Mouse (Mus musculus): ENCODE results near the gene Hist2h2ab. TPM values are rescaled to one million over a fixed set of nuclear protein-coding genes. Genes with fewer than 3 reads are reported as not detected.
"Not testable (repeated sequence)": the region's sequence is repeated elsewhere in the genome, so short reads cannot be mapped to it uniquely, and the experiment has no call there.

The Hist2h2ab gene
- polyA plus RNA-seq, 1 experiment: 2.7 TPM

DNA sequence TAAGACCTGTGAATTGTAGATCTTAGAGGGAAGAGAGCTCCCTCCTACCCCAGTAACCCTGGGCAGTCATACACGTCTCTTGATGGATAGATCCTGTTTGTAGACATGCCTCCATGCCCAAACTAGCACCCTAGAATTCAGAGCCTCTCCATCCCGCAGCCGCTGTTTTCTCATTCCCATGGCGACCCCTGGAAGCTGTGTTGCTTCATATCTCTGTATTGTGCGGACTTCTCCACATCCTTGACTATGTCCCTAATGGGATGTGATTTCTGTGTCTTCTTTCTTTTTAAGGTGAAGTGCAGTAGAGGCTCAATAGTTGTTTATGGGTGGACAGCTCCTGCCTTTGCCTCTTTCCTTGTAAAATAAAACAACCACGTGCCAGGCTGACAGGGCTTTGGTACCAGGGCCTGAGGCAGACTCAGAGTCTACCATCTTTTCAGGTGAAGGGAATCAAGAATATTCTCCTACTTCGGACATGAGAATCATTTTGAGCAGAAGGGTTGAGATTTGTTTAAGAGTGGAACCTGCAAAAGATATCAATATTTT, 44.8 kb downstream of the Hist2h2ab start:
- TF ChIP-seq CTCF (IDR thresholded peaks at IDR 0.05; ENCODE audit: extremely low read depth, insufficient read depth, low read length) (no peak), POLR2A (IDR thresholded peaks at IDR 0.05; ENCODE audit: extremely low read depth, insufficient read depth, low read length) (no peak)
- H3K4me3 ChIP-seq (ENCODE audit: insufficient read depth, low read length): no peak overlapping the region
- peak overlapping the region; percentile 85 for H3K27ac ChIP-seq (ENCODE audit: insufficient read depth, low read length)
- peaks cover 3% of the 10 kb centered on the region; the same call in 1 of the 2 replicates for H3K4me1 ChIP-seq (ENCODE audit: control insufficient read depth, insufficient read depth, low read length)

- Histone ChIP-seq H3K4me3 (ENCODE audit: insufficient read depth, low read length) (no peak overlapping the region), H3K4me1 (ENCODE audit: control insufficient read depth, insufficient read depth, low read length) (peaks cover 3% of the 10 kb centered on the region; the same call in 1 of the 2 replicates), H3K27ac (ENCODE audit: insufficient read depth, low read length) (no peak overlapping the region)
- TF ChIP-seq CTCF (IDR thresholded peaks at IDR 0.05; ENCODE audit: extremely low read depth, insufficient read depth, low read length) (no peak), POLR2A (IDR thresholded peaks at IDR 0.05; ENCODE audit: extremely low read depth, insufficient read depth, low read length) (no peak)
Observed at GRCm38 (mm10) chr3:96266132-96266710, 46.6 kb downstream of the Hist2h2ab start.

- no peak overlapping the region; the same call in 1 of the 2 replicates for H3K4me3 ChIP-seq (ENCODE audit: insufficient read depth, low read length)
- H3K27ac ChIP-seq (ENCODE audit: insufficient read depth, low read length): no peak overlapping the region
- TF ChIP-seq POLR2A (IDR thresholded peaks at IDR 0.05; ENCODE audit: extremely low read depth, insufficient read depth, low read length) (no peak), CTCF (IDR thresholded peaks at IDR 0.05; ENCODE audit: extremely low read depth, insufficient read depth, low read length) (no peak)
- peaks cover 3% of the 10 kb centered on the region; the same call in 1 of the 2 replicates for H3K4me1 ChIP-seq (ENCODE audit: control insufficient read depth, insufficient read depth, low read length)
Observed at GRCm38 (mm10) chr3:96267541-96267940, 47.9 kb downstream of the Hist2h2ab start.

DNA sequence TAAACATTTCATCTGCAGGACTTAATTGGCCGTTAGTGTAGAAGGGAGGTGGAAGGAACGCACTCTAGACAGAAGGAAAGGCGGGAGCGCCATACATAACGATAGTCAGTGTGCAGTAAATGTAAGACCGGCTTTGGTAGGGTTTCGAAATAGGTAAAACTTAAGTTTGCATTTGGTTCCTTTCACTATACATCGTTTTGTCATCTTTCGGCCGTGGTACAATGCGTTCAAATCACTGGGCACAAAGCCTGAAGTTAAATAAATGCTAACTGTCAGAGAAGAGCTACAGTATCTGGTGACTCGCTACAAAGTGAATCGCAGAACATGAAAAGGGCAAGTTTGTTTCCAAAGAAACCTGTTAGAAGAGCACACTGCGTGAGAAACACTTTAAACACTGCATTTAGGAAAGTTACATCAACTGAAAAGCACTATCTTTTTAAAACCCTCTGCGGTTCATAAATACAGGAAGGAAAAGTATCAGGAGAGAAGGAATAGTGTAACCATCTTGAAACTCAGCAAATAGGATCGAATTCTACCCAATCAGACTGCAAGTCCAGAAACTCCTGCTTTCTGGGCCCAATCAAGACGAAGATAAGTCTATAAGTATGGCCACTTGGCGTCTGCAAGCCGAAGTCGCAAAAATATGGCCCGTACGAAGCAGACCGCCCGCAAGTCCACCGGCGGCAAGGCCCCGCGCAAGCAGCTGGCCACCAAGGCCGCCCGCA, 48.5 kb downstream of the Hist2h2ab start, which contains the start of gene Hist2h3b:
Gene Hist2h3b, plus strand, starts transcription at position 604 of the 725 bp plus-strand sequence.
- H3K27ac ChIP-seq (ENCODE audit: insufficient read depth, low read length): peak within 1 kb of the TSS; percentile 95

DNA sequence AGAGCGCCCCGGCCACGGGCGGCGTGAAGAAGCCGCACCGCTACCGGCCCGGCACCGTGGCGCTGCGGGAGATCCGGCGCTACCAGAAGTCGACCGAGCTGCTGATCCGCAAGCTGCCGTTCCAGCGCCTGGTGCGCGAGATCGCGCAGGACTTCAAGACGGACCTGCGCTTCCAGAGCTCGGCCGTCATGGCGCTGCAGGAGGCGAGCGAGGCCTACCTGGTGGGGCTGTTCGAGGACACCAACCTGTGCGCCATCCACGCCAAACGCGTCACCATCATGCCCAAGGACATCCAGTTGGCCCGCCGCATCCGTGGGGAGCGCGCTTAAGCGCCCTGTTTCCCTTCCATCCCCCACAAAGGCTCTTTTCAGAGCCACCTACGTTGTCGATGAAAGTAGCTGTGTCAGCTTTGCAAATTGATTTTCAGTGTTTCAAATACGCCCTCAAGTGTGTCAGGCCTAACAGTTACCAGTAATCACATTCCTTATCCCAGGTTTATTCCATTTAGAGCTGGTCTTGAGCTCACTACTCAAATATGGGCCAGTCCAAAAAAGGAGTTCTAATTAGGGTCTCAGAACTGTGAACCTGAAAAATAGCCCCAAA, 49.2 kb downstream of the Hist2h2ab start:
- not testable (repeated sequence) for H3K4me1 ChIP-seq (ENCODE audit: control insufficient read depth, insufficient read depth, low read length)
- H3K4me3 ChIP-seq (ENCODE audit: insufficient read depth, low read length): peak overlapping the region; percentile 72
- H3K27ac ChIP-seq (ENCODE audit: insufficient read depth, low read length): peak overlapping the region; percentile 95

More for the DNA sequence above, 48.5 kb downstream of the Hist2h2ab start, which contains the start of gene Hist2h3b:
- Histone ChIP-seq H3K4me3 (ENCODE audit: insufficient read depth, low read length) (peak within 1 kb of the TSS; percentile 72), H3K4me1 (ENCODE audit: control insufficient read depth, insufficient read depth, low read length) (peaks cover 3% of the 10 kb centered on the region; the same call in 1 of the 2 replicates)
- TF ChIP-seq CTCF (IDR thresholded peaks at IDR 0.05; ENCODE audit: extremely low read depth, insufficient read depth, low read length) (no peak), POLR2A (IDR thresholded peaks at IDR 0.05; ENCODE audit: extremely low read depth, insufficient read depth, low read length) (peak; percentile 97)

Other genes with a start within 250 kb of the Hist2h2ab start
- gene Plekho1, start 223.9 kb upstream of the Hist2h2ab start, polyA plus RNA-seq (2012; rRNA removed): 133 and 134 TPM in 2 replicates
- 29.9 and 32.1 TPM in 2 replicates for gene Vps45, start 161.4 kb upstream of the Hist2h2ab start, polyA plus RNA-seq (2012; rRNA removed)
- gene Otud7b, start 115.3 kb upstream of the Hist2h2ab start, polyA plus RNA-seq (2012; rRNA removed): 17.3 and 19.9 TPM in 2 replicates
- 13.4 and 14.0 TPM in 2 replicates for gene Mtmr11, start 57.9 kb upstream of the Hist2h2ab start, polyA plus RNA-seq (2012; rRNA removed)
- gene Sf3b4, start 47.5 kb upstream of the Hist2h2ab start, polyA plus RNA-seq (2012; rRNA removed): 46.0 and 51.1 TPM in 2 replicates
- gene Sv2a, start 38.7 kb upstream of the Hist2h2ab start, polyA plus RNA-seq (2012; rRNA removed): 279 and 292 TPM in 2 replicates
- 29.4 and 29.9 TPM in 2 replicates for gene Bola1, start 156 bp upstream of the Hist2h2ab start, polyA plus RNA-seq (2012; rRNA removed)
- 1.9 and 4.6 TPM in 2 replicates for gene Hist2h2ac, start 1.0 kb downstream of the Hist2h2ab start, polyA plus RNA-seq (2012; rRNA removed)
- 7.7 TPM in 2 replicates for gene Hist2h2be, start 1.3 kb downstream of the Hist2h2ab start, polyA plus RNA-seq (2012; rRNA removed)
- 9.2 and 10.1 TPM in 2 replicates for gene Hist2h3c2, start 19.3 kb downstream of the Hist2h2ab start, polyA plus RNA-seq (2012; rRNA removed)
- gene Hist2h2aa2, start 20.4 kb downstream of the Hist2h2ab start, polyA plus RNA-seq (2012; rRNA removed): 5.5 and 18.0 TPM in 2 replicates
- gene Hist2h2aa1, start 25.6 kb downstream of the Hist2h2ab start, polyA plus RNA-seq (2012; rRNA removed): 137 and 156 TPM in 2 replicates
- gene Hist2h3c1, start 26.8 kb downstream of the Hist2h2ab start, polyA plus RNA-seq (2012; rRNA removed): not detected in 2 replicates
- 3.1 and 3.6 TPM in 2 replicates for gene Hist2h4, start 43.4 kb downstream of the Hist2h2ab start, polyA plus RNA-seq (2012; rRNA removed)
- 3.3 and 9.5 TPM in 2 replicates for gene Hist2h3b, start 48.8 kb downstream of the Hist2h2ab start, polyA plus RNA-seq (2012; rRNA removed)
- 3.7 and 6.7 TPM in 2 replicates for gene Hist2h2bb, start 49.9 kb downstream of the Hist2h2ab start, polyA plus RNA-seq (2012; rRNA removed)
- 3.6 and 5.1 TPM in 2 replicates for gene Fcgr1, start 74.1 kb downstream of the Hist2h2ab start, polyA plus RNA-seq (2012; rRNA removed)
- not detected in 2 replicates for gene BC107364, start 232.4 kb downstream of the Hist2h2ab start, polyA plus RNA-seq (2012; rRNA removed)